Mouse (Mus musculus): ENCODE results near the gene Atcay. TPM values are rescaled to one million over a fixed set of nuclear protein-coding genes. Genes with fewer than 3 reads are reported as not detected.
"Not testable (repeated sequence)": the region's sequence is repeated elsewhere in the genome, so short reads cannot be mapped to it uniquely, and the experiment has no call there.

Gene Atcay
- total RNA-seq, 2 experiments from 2014 or later, result 170 to 177 TPM

DNA sequence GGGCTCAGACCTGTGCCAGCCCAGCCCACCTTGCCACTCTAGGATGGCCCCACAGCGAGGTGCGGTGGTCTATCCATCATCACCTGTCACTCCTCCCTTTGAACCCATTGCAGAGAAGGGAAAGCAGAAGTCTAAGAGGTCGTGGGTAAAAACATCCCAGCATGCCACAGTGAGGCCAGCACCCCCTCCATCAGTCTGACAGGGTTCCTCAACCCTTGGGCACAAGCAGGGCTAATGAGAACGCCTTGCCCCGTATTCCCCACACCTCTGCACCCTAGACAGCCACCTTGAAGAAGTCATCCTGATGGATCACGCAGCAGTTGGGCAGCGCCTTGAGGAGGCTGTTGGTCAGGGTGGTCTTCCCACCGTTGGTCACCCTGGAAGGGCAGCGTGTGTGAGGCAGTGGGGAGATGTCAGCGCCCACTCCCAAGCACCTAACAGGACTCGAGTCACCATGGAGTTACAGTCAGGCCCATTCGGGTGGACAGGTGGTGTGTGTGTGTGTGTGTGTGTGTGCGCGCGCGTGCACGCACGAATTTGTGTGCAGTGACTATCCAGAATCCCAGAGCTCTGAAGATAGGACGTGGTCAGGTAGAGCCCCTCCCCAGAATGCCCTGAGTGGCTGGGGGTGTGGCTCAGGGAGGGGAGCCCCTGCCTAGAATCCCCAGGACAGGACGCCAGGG is 29.9 kb downstream of the Atcay start:
- no peak for DNase-seq (ENCODE audit: low spot score in 2 of 2)

- DNase-seq (ENCODE audit: low spot score in 2 of 2), result no peak
These were observed 30.5 kb downstream of the Atcay start for GRCm38 (mm10) chr10:81200141-81200540.

DNA sequence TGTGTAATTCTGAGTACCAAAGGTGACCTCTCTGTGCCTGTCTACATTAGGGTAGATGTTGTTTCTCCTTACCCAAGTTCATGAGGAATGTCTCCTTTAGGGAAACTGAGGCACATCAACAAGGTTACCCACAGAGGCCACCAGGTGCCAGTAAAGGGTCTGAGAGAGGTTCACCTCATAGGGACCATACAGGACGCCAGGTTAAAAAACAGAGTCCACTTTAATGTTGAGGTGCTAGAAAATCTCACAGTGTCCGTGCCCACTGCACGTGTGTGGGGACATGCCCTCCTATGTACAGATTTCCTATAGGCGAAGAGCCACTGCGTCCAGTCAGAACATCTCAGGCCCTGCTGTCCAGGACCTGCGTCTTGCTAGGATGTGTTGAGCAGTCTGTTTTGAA is 31.6 kb downstream of the Atcay start:
- DNase-seq (ENCODE audit: low spot score in 2 of 2), result no peak

- DNase-seq (ENCODE audit: low spot score in 2 of 2), result peak; percentile 68 to 71
These were observed 32.4 kb downstream of the Atcay start for GRCm38 (mm10) chr10:81198230-81198629.

GRCm38 (mm10) chr10:81197305-81197704 is 33.3 kb downstream of the Atcay start:
- no peak for DNase-seq (ENCODE audit: low spot score in 2 of 2)

DNA sequence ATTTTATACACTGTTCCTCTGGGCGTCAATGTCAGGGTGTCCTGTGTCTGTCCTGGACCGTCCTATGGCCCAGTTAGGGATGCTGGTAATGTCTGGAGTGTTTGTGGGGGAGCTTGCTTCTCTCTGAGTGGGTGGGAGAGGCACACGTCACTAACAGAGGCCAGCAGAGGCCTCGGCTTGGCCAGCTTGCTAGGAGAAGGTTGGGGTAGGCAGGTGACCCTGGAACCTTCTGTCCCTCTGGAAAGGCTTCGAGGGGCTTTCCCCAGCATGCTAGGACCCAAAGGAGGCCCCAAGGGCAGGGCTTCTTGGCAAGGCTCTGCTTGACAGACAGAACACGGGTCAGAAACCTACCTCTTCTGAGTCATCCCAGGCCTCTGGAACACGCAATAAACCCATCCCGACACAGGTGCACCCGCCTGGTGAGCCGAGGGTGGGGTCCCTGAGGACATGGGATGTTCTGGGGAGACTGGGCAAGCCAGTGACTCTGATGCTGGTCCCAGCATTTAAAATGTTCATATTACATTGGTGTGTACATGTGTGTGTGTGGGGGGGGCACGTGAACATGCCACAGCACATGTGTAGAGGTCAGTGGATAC is 34.1 kb downstream of the Atcay start:
- DNase-seq (ENCODE audit: low spot score in 2 of 2), result peak in 1 of 2 experiments; percentile 3

- DNase-seq (ENCODE audit: low spot score in 2 of 2), result no peak
These were observed 35.3 kb downstream of the Atcay start for GRCm38 (mm10) chr10:81195300-81195699.

DNA sequence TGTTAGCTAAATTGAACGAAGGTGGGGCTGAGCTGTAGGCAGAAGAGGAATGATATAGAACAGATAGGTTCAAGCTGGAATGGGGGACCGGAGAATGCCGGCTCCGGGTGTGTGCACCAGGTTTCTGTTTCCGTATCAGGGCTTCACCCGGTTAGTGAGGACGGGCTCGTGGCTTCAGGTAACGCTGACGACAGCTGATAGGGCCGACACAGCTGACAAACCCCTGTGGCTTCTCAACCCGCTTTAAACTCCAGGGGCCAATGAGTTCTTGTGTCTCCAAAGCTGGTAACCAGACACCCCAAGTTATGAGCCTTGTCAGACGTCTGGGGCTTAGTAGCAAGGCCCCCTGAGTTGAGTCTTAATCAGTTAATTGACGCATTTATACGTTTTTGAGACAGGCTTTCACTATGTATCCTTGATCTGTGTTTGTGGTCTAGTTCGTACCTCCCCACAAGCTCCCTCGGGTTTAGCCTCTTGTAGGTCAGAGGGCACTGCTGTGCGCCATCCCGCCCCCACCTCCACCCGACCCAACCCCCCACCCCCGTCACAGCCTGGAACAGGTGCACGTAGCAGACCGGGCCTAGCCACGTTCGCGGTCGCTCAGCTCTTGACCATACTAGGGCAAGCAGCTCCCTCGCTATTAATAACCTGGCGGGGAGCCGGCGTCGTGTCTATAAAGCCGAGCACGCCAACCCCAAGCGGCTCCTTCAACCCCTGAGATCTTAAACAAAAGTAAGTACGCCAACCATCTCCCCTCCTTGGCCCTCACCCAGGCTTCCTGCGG is 36.5 kb downstream of the Atcay start:
- DNase-seq (ENCODE audit: low spot score in 2 of 2), result no peak

GRCm38 (mm10) chr10:81192968-81193501 is 37.6 kb downstream of the Atcay start:
- peak in 1 of 2 experiments; percentile 50 for DNase-seq (ENCODE audit: low spot score in 2 of 2)

- peak; percentile 80 to 90 for DNase-seq (ENCODE audit: low spot score in 2 of 2)
These were observed 38.2 kb downstream of the Atcay start for GRCm38 (mm10) chr10:81192270-81192967.

DNA sequence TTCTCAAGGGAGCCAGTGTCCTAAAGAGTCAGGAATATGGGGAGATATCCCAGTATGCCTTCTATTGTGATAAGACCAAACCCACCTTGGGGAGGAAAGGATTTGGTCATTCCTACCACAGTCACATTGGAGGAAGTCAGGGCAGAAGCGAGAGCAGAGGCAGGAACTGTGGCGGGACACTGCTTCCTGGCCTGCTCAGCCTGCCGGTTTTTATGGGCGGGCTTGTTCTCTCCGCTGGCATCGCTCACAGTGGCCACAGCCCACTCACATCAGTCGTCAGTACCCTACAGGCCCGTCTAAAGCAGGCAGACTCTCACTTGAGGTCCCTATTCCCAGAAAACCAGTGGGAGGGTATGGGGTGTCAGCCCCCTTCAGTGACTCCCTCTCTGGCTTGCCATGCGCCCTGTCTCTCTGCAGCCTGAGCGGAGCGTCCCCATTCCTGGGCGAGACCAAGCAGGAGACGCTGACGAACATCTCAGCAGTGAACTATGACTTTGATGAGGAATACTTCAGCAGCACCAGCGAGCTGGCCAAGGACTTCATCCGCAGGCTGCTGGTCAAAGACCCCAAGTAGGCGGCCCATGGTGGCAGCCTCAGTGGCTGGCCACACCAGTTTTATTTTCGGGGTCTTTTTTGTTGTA is 39.2 kb downstream of the Atcay start:
- no peak for DNase-seq (ENCODE audit: low spot score in 2 of 2)

- no peak for DNase-seq (ENCODE audit: low spot score in 2 of 2)
These were observed 39.7 kb downstream of the Atcay start for GRCm38 (mm10) chr10:81190912-81191321.

- no peak for DNase-seq (ENCODE audit: low spot score in 2 of 2)
These were observed 40.3 kb downstream of the Atcay start for GRCm38 (mm10) chr10:81190236-81190911.

GRCm38 (mm10) chr10:81189821-81190220 is 40.8 kb downstream of the Atcay start:
- no peak for DNase-seq (ENCODE audit: low spot score in 2 of 2)

DNA sequence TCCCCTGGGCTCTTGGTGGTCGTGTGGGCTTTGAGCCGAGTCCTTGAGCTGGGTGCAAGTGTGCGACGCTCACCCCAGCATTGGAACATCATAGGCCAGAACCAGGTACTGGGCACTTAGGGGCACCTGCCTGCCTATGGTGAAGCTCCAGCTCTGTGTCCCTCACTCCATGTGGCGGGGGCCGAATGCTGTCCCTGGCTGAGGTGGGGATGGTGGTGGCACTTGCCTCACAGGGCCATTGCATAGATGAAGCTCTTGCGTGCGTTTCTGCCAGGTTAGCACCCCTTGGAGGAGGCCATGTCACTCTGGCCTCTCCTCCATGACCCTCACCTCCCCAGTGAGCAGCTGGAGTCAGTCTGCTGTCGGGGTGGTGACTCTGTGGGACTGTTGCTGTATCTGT is 43.5 kb downstream of the Atcay start:
- DNase-seq (ENCODE audit: low spot score in 2 of 2), result no peak

DNA sequence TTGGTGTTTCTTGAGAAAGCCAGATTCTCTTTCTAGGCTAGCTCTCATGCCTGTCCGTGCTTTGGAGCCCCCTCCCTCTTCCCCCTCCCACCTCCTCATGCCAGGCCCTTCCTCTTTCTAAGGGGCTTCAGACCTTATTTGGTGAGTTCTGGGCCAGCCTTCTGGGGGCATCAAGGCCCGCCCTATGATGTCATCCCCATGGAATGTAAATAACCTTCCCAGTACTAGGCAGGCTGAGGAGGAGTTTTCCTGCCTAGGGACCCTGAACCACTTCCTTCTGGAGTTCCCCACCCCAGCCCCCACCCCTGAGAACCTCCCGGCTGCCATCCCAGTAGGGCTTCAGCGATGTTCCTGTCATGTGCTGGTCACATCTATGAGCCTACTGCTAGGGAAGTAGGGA is 45.9 kb downstream of the Atcay start:
- DNase-seq (ENCODE audit: low spot score in 2 of 2), result no peak

- DNase-seq (ENCODE audit: low spot score in 2 of 2), result no peak
These were observed 46.8 kb downstream of the Atcay start, which contains the start of gene 4930442H23Rik for GRCm38 (mm10) chr10:81183805-81184204. Gene 4930442H23Rik, minus strand, starts transcription at chr10:81183849.

DNA sequence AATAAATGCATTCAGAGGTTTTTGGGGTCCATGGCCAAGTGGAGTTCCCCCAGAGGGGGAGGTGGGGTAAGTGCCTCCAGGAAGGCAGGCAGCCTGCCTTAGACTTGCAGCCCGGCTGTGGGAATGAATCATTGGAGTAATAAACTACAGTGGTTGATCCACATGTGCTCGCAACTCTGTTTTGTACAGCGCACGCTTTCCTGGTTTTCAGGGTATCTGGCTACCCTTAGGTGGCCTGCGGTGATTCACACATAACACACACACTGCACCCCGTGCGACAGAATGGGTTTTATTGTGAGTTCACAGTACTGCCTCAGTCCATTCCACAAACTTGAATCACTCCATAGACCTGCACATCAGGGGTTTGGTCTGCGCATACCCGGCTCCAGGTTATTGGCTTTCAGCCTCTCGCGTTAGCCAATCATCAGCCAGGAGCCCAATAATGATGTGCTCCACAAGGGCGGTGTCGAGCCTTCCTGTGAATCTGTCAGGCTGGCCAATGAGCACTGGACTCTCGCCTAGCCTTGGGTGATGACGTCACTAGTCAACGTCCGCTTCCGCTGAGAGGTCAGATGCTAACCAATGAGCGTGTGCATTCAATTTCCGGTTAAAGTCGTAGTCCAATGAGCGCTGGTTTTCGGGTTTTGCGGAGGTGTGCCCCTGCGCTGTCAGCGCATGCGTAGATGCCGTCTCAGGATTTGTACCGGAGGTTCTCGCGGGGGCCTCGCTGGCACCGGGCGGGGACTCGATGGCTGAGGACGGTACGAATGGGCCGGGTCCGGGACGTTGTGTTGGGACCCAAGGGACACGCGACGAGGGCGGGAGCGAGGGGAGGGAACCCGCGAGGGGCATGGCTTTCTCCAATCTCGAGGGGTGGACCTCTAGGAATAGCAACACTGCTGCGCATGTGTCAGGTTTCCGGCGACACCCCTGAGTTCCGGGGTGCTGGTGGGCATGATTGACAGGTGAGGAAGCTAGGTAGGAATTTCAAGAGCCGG is 48.0 kb downstream of the Atcay start, which contains the start of gene Dapk3:
Gene Dapk3, plus strand, starts transcription at position 670 of the 998 bp plus-strand sequence.
- DNase-seq (ENCODE audit: low spot score in 2 of 2), result peak; percentile 96

DNA sequence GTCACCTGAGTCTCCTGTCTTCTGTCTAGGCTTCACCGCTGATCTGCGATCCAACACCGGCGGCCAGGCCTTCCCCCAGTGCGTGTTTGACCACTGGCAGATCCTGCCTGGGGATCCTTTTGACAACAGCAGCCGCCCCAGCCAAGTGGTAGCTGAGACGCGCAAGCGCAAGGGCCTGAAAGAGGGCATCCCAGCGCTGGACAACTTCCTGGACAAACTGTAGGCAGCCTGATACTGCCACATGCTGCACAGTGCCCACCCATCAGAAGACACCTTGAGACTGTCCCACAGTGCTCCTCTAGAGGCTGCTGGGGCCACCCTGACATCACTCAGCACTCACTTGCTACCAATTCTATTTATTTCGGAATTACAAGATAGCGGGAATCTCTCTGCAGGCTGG is 48.8 kb downstream of the Atcay start:
- not testable (repeated sequence) for DNase-seq (ENCODE audit: low spot score in 2 of 2)
